24 mouse cellular contexts compared by ENCODE assay signal in the genomic region with DNA sequence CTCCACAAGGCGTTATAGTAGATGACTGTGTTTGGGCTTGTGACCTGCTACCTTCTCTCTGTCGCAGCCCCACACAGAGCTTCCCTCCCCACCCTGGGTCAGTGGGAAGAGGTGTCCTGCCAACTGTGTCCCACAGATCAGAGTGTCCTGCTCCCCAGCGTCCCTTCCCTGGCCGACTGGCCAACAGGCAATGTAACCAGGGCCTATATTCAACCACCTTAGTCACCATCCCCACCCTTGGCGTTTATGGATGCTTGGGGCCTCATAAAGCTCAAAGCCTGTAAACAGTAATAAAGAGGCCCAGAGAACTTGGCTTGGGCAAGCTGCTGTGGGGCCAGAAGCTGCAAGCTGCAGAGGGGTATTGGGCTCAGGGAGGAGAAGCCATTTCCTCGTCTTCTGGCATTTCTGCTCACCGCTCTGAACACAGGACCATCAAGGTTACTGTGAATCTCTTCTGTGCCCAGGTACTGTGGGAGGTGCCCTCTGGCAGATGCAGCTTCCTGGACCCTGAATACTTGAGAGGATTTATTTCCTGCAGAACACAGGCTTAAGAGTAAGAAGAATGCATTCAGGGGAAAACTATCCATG. TPM values are rescaled to one million over a fixed set of nuclear protein-coding genes. Genes with fewer than 3 reads are reported as not detected.
A peak's percentile ranks its signal among the peaks of the same experiment; 100 is the strongest.
DNase-seq lines count a peak whose midpoint lies in the region; ATAC-seq and TF ChIP-seq lines count a peak whose summit lies in the region.
"Had no signal": no experiment of that assay in that cellular context is flagged by ENCODE, and none has a peak within 500 bp of the region (broad histone marks: within the 10 kb centered on the region; RNA-seq: fewer than 3 reads in every experiment).

No protein-coding gene starts in this region.

- H3K36me3 ChIP-seq in limb, embryonic 12.5 days: peaks cover 11% of the 10 kb centered on the region
- H3K36me3 ChIP-seq in limb, embryonic 10.5 days: peaks cover 12% of the 10 kb centered on the region
- no peaks in the 10 kb centered on the region for H3K36me3 ChIP-seq in intestine, embryonic 14.5 days (ENCODE audit: control insufficient read depth, insufficient read depth, low read length)
- peaks cover 4% of the 10 kb centered on the region; the same call in 1 of the 2 replicates for H3K36me3 ChIP-seq in intestine, embryonic 16.5 days (ENCODE audit: control insufficient read depth, insufficient read depth, low read length)
- peaks cover 8% of the 10 kb centered on the region for H3K36me3 ChIP-seq in small intestine, adult 2 months (ENCODE audit: control insufficient read depth, insufficient read depth, low read length)

- no peaks in the 10 kb centered on the region for H3K9me3 ChIP-seq in limb, embryonic 12.5 days
- no peaks in the 10 kb centered on the region for H3K9me3 ChIP-seq in limb, embryonic 10.5 days (replicated peaks)
- no peaks in the 10 kb centered on the region for H3K9me3 ChIP-seq in intestine, embryonic 14.5 days (ENCODE audit: control insufficient read depth, low read length)
- H3K9me3 ChIP-seq in intestine, embryonic 16.5 days (ENCODE audit: control insufficient read depth, low read length): no peaks in the 10 kb centered on the region
- H3K9me3 ChIP-seq: embryonic facial prominence, embryonic 12.5 days; embryonic facial prominence, embryonic 15.5 days; G1E; hindbrain, embryonic 10.5 days had no signal

- no peaks in the 10 kb centered on the region for H3K27me3 ChIP-seq in limb, embryonic 12.5 days
- H3K27me3 ChIP-seq in limb, embryonic 10.5 days (ENCODE audit: low read depth, poor library complexity, severe bottlenecking): no peaks in the 10 kb centered on the region
- no peaks in the 10 kb centered on the region for H3K27me3 ChIP-seq in intestine, embryonic 14.5 days (replicated peaks; ENCODE audit: control insufficient read depth, insufficient read depth, low read length)
- no peaks in the 10 kb centered on the region for H3K27me3 ChIP-seq in intestine, embryonic 16.5 days (replicated peaks; ENCODE audit: control insufficient read depth, insufficient read depth, low read length)
- H3K27me3 ChIP-seq in small intestine, adult 2 months (ENCODE audit: control insufficient read depth, insufficient read depth, low read length): no peaks in the 10 kb centered on the region
- H3K27me3 ChIP-seq: embryonic facial prominence, embryonic 12.5 days; embryonic facial prominence, embryonic 15.5 days had no signal

- no peak overlapping the region for H3K27ac ChIP-seq in limb, embryonic 12.5 days
- H3K27ac ChIP-seq in limb, embryonic 10.5 days: no peak overlapping the region
- H3K27ac ChIP-seq in intestine, embryonic 14.5 days (ENCODE audit: low read depth): peak overlapping the region; percentile 43
- H3K27ac ChIP-seq in intestine, embryonic 16.5 days (ENCODE audit: low read length): peak overlapping the region; percentile 64
- peak overlapping the region; percentile 80 for H3K27ac ChIP-seq in small intestine, adult 2 months (ENCODE audit: insufficient read depth, low read depth, low read length)
- H3K27ac ChIP-seq: embryonic facial prominence, embryonic 12.5 days; embryonic facial prominence, embryonic 15.5 days; hindbrain, embryonic 14.5 days; hindbrain, postnatal 0 days had no signal

- 48% methylated on average over 7 of the region's 7 CpGs for WGBS in limb, embryonic 12.5 days
- 68% methylated on average over 7 of the region's 7 CpGs for WGBS in limb, embryonic 10.5 days
- WGBS in intestine, embryonic 14.5 days: 64% methylated on average over 7 of the region's 7 CpGs
- WGBS in intestine, embryonic 16.5 days: 51% methylated on average over 7 of the region's 7 CpGs
- 33% methylated on average over 7 of the region's 7 CpGs for WGBS in small intestine, adult 2 months

- H3K4me1 ChIP-seq in limb, embryonic 12.5 days (replicated peaks): peaks cover 27% of the 10 kb centered on the region
- peaks cover 28% of the 10 kb centered on the region for H3K4me1 ChIP-seq in limb, embryonic 10.5 days
- H3K4me1 ChIP-seq in intestine, embryonic 14.5 days (replicated peaks; ENCODE audit: control insufficient read depth, insufficient read depth, low read length): peaks cover 7% of the 10 kb centered on the region
- peaks cover 41% of the 10 kb centered on the region for H3K4me1 ChIP-seq in intestine, embryonic 16.5 days (ENCODE audit: control insufficient read depth, insufficient read depth, low read length)
- peaks cover 32% of the 10 kb centered on the region for H3K4me1 ChIP-seq in small intestine, adult 2 months (ENCODE audit: control insufficient read depth, insufficient read depth, insufficient read length, low read length)

- TF ChIP-seq CTCF in small intestine, adult 2 months (IDR thresholded peaks at IDR 0.05; ENCODE audit: extremely low read depth, insufficient read length, insufficient replicate concordance, low read depth, low read length): no peak

- H3K4me2 ChIP-seq in limb, embryonic 12.5 days: peak overlapping the region; percentile 81; the same call in 1 of the 2 replicates
- H3K4me2 ChIP-seq in intestine, embryonic 14.5 days (ENCODE audit: low read length): peak overlapping the region; percentile 58; the same call in 1 of the 2 replicates
- peak overlapping the region; percentile 66; the same call in 1 of the 2 replicates for H3K4me2 ChIP-seq in intestine, embryonic 16.5 days (ENCODE audit: low read depth, low read length)

- no peak for TF ChIP-seq POLR2A in small intestine, adult 2 months (IDR thresholded peaks at IDR 0.05; ENCODE audit: low read depth, low read length)

- no peak for ATAC-seq in limb, embryonic 12.5 days (ENCODE audit: insufficient number of reproducible peaks, insufficient read depth, low FRiP score, low TSS enrichment, low read depth)
- no peak for ATAC-seq in intestine, embryonic 14.5 days (replicated peaks; ENCODE audit: low FRiP score, low TSS enrichment, low read depth)
- peak; percentile 36 for ATAC-seq in intestine, embryonic 16.5 days

- no peak overlapping the region for H3K9ac ChIP-seq in limb, embryonic 12.5 days (replicated peaks)
- no peak overlapping the region for H3K9ac ChIP-seq in intestine, embryonic 14.5 days (ENCODE audit: low read length)
- H3K9ac ChIP-seq in intestine, embryonic 16.5 days (ENCODE audit: low read depth, low read length): peak overlapping the region; percentile 43
- H3K9ac ChIP-seq: embryonic facial prominence, embryonic 12.5 days; embryonic facial prominence, embryonic 15.5 days; forebrain, postnatal 0 days; hindbrain, embryonic 14.5 days had no signal

- no peak overlapping the region for H3K4me3 ChIP-seq in limb, embryonic 12.5 days (replicated peaks)
- H3K4me3 ChIP-seq in limb, embryonic 10.5 days: no peak overlapping the region
- no peak overlapping the region for H3K4me3 ChIP-seq in intestine, embryonic 14.5 days (ENCODE audit: low read depth, low read length)
- H3K4me3 ChIP-seq in intestine, embryonic 16.5 days (ENCODE audit: low read length): 0 out of 2 replicates have a peak overlapping the region, but pooled peaks have one; percentile 2
- no peak overlapping the region for H3K4me3 ChIP-seq in small intestine, adult 2 months (ENCODE audit: low read depth, low read length)

- no peak for DNase-seq in limb, embryonic 10.5 days (ENCODE audit: low spot score)
- DNase-seq in intestine, embryonic 14.5 days (ENCODE audit: low spot score): no peak
- no peak for DNase-seq in kidney, postnatal 14 days
- DNase-seq in thymus, postnatal 36 days: no peak
- DNase-seq: adrenal gland, adult 2 months; adrenal gland, postnatal 14 days; B cell, adult 2 months; cerebellum, adult 11 months; cerebellum, adult 2 months; cerebellum, adult 9-11 months; cerebellum, postnatal 25 days; forebrain, postnatal 0 days; gastrocnemius, adult 2 months; gastrocnemius, postnatal 25 days; heart, adult 2 months had no signal

RNA-seq across cellular contexts. Expression of gene Engase, which starts 1.0 kb away (rescaled TPM):
- polyA plus RNA-seq in limb, embryonic 12.5 days (2016; fragmentation: Nextera tagmentation; extraction: Ambion mirVana): 8.8 and 9.4 TPM in 2 replicates
- 7.1 and 8.8 TPM in 2 replicates for polyA plus RNA-seq in limb, embryonic 10.5 days (2016; fragmentation: Nextera tagmentation; extraction: Ambion mirVana)
- 7.2 and 11.9 TPM in 2 replicates for polyA plus RNA-seq in intestine, embryonic 14.5 days (2014; fragmentation: Nextera tagmentation; extraction: Ambion mirVana)
- 13.5 and 17.8 TPM in 2 replicates for polyA plus RNA-seq in intestine, embryonic 16.5 days (2015; fragmentation: Nextera tagmentation; extraction: Ambion mirVana)
- 12.3 and 18.3 TPM in 2 replicates for polyA plus RNA-seq in small intestine, adult 2 months (2012; rRNA removed)

RNA-seq across cellular contexts. Expression of gene C1qtnf1, which starts 47.6 kb away (rescaled TPM):
- polyA plus RNA-seq in limb, embryonic 12.5 days (2016; fragmentation: Nextera tagmentation; extraction: Ambion mirVana): 3.4 and 4.8 TPM in 2 replicates
- polyA plus RNA-seq in limb, embryonic 10.5 days (2016; fragmentation: Nextera tagmentation; extraction: Ambion mirVana): 1.9 and 3.1 TPM in 2 replicates
- 7.1 and 7.2 TPM in 2 replicates for polyA plus RNA-seq in intestine, embryonic 14.5 days (2014; fragmentation: Nextera tagmentation; extraction: Ambion mirVana)
- 7.1 and 7.3 TPM in 2 replicates for polyA plus RNA-seq in intestine, embryonic 16.5 days (2015; fragmentation: Nextera tagmentation; extraction: Ambion mirVana)
- polyA plus RNA-seq in small intestine, adult 2 months (2012; rRNA removed): 3.3 and 4.3 TPM in 2 replicates
- polyA plus RNA-seq: G1E had no signal

RNA-seq across cellular contexts. Expression of gene Cant1, which starts 56.7 kb away (rescaled TPM):
- polyA plus RNA-seq in limb, embryonic 12.5 days (2016; fragmentation: Nextera tagmentation; extraction: Ambion mirVana): 30.5 and 32.0 TPM in 2 replicates
- polyA plus RNA-seq in limb, embryonic 10.5 days (2016; fragmentation: Nextera tagmentation; extraction: Ambion mirVana): 24.1 and 25.9 TPM in 2 replicates
- 30.1 and 32.9 TPM in 2 replicates for polyA plus RNA-seq in intestine, embryonic 14.5 days (2014; fragmentation: Nextera tagmentation; extraction: Ambion mirVana)
- 38.7 and 44.1 TPM in 2 replicates for polyA plus RNA-seq in intestine, embryonic 16.5 days (2015; fragmentation: Nextera tagmentation; extraction: Ambion mirVana)
- 73.6 and 158 TPM in 2 replicates for polyA plus RNA-seq in small intestine, adult 2 months (2012; rRNA removed)

Comparison
In these comparisons a context has a peak if more than half of its experiments do, and no peak if none do; other contexts are left out.
1. H3K27ac ChIP-seq: peak in intestine, embryonic 14.5 days (single experiment), intestine, embryonic 16.5 days (single experiment) and small intestine, adult 2 months (single experiment); none in limb, embryonic 12.5 days (single experiment) and limb, embryonic 10.5 days (single experiment).
2. Peak in every context shown above with its lines, with median percentiles within 50 percentile points of each other: H3K4me2 ChIP-seq.